Mouse (Mus musculus): Measurements from ENCODE around the gene Palb2. TPM values are rescaled to one million over a fixed set of nuclear protein-coding genes. Genes with fewer than 3 reads are reported as not detected.

The Palb2 gene
- polyA plus RNA-seq (2014; fragmentation: Illumina TruSeq; extraction: RNeasy Lipid Tissue Mini Kit (QIAGEN cat#74804); ENCODE audit: insufficient read depth, low read depth, low replicate concordance) = 0.93 TPM

DNA sequence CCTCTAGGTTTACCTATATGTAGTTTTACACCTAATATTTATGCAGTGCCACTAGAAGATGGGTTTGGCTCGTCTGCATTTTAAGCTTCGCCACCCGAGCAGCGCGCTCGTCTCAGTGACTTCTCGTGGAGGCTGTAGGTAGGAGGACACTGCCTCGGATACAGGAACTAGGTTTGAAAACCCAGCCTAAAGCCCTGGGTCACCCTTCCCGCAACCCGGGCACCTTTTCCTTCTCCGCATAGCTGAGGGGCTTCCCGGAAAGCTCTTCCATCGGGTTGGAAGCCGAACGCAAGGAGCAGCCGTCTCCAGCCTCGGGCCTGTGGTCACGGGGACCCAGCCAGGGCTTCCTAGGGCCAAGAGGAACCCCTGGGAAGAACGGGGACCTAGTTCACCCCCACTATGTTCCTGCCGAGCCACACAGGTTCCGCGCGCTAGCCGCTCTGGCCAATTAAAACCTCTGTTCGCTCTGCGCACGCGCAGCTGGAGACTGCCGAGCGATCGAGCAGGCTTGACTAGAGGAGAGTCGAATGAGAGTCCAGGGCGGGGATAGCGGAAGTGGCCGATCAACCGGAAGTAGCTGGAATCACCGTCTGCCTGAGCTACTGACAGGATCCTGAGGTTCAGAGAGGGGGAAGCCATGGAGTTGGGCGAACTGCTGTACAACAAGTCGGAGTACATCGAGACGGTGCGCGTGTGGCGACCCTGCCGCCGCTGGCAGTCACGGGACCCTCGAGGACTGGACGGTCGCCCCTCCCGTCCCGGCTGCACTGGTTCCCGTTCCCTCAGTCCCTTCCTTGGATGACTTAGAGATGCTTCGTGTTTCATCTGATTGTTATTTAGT is at the start of gene Palb2, which contains the start of gene Dctn5:
TSS of gene Palb2 (minus strand) at position 489 of the 841 bp plus-strand sequence.
TSS of gene Dctn5 (plus strand) at position 545 of the 841 bp plus-strand sequence.

DNA sequence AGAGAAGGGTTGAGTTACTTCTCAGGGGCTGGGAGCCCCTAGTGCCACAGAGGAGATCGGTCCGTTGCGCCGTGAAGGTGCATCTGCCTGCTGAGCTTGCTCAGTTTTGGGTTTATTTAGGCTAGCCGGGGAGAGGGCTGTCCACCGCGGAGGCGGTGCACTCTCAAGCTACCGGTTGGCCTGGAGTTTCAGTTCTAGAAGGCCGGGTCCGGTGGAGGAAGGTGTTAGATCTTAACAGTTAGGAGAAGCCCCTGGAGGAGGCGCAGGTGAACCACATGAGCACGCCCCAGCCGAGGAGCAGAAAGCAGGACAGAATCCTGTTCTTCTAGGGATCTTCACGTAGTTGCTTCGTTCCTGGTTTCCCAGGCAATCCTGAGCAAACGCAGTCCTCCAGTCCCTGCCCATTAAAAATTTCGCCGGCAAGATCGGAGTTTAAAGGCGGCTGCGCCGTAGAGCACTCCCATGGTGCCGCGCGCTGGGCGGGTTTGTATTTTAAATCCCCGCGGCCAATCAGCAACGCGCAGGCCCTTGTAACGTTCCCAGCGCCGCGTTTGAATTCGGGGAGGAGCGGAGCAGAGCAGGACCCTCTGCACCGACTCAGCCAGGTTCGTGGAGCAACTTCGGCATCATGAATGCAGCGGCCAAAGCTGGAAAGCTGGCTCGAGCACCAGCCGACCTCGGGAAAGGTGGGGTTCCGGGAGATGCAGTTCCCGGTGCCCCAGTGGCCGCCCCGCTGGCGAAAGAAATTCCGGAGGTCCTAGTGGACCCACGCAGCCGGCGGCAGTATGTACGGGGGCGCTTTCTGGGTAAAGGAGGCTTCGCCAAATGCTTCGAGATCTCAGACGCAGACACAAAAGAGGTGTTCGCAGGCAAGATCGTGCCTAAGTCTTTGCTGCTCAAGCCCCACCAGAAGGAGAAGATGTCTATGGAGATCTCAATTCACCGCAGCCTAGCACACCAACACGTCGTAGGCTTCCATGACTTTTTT is 26.4 kb upstream of the Palb2 start, which contains the start of gene Plk1:
TSS of gene Plk1 (plus strand) at position 525 of the 988 bp plus-strand sequence.

DNA sequence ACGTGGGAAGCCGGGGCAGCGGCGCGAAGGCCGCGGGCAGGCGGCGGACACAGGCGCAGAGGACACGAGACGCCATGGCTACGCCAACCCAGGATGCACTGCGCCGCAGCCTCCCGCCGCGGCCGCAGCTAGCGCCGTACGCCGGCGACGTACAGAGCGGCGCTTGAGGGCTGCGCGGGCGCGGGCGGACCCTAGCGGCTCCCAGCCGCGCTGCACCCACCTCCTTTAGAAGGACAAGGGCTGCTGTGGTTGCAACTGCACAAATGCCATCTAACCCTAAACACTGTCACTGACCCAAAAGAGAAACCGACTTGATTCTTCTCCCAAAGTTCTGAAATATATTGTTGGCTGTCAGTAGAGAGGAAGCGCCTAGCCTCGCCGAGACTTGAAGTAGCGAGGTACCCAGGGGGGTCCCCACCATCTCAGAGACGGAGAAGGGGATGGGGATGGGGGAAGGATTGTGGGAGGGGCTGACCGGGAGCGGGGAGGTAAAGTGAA is 31.0 kb downstream of the Palb2 start, which contains the start of gene Ndufab1:
TSS of gene Ndufab1 (minus strand) at position 140 of the 498 bp plus-strand sequence.

DNA sequence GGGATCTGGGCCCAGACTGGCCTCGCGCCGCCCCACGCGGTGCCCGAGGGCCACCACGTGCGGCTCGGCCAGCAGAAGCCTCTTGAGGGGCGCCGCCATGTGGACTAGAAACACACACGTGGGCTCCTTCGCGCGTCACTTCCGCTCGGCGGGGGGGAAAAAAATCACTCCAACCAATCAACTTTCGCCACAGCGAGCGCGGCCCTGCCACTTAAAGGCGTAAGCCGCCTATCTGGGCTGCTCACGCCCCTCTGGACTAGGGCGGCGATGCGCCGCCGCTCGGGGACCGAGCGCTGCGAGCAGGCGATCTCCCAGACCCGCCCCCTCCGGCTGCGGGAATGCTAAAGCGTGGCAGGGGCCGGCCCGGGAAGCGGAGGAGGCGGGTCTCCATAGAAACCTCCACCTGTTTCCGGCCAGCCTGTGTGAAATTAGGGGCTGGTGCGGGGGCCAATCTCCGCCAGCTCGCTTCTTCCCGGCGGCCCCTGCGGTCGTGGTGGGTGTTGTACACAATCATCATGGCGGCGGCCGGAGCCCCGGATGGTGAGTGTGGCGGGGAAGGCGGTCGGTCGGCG is 65.8 kb downstream of the Palb2 start, which contains the start of the genes Ubfd1 and Ears2:
TSS of gene Ubfd1 (plus strand) at position 231 of the 572 bp plus-strand sequence.
TSS of gene Ears2 (minus strand) at position 319 of the 572 bp plus-strand sequence.

Other genes with a start within 250 kb of the Palb2 start
- gene Cog7, start 151.3 kb downstream of the Palb2 start, polyA plus RNA-seq (2014; fragmentation: Illumina TruSeq; extraction: RNeasy Lipid Tissue Mini Kit (QIAGEN cat#74804); ENCODE audit: insufficient read depth, low read depth, low replicate concordance) = 15.9 TPM
- 12.0 TPM for gene Gga2, start 111.8 kb downstream of the Palb2 start, polyA plus RNA-seq (2014; fragmentation: Illumina TruSeq; extraction: RNeasy Lipid Tissue Mini Kit (QIAGEN cat#74804); ENCODE audit: insufficient read depth, low read depth, low replicate concordance)
- 11.4 TPM for gene Ubfd1, start 65.8 kb downstream of the Palb2 start, polyA plus RNA-seq (2014; fragmentation: Illumina TruSeq; extraction: RNeasy Lipid Tissue Mini Kit (QIAGEN cat#74804); ENCODE audit: insufficient read depth, low read depth, low replicate concordance)
- 4.4 TPM for gene Ears2, start 65.7 kb downstream of the Palb2 start, polyA plus RNA-seq (2014; fragmentation: Illumina TruSeq; extraction: RNeasy Lipid Tissue Mini Kit (QIAGEN cat#74804); ENCODE audit: insufficient read depth, low read depth, low replicate concordance)
- gene Ndufab1, start 31.1 kb downstream of the Palb2 start, polyA plus RNA-seq (2014; fragmentation: Illumina TruSeq; extraction: RNeasy Lipid Tissue Mini Kit (QIAGEN cat#74804); ENCODE audit: insufficient read depth, low read depth, low replicate concordance) = 201 TPM
- 52.9 TPM for gene Dctn5, start 56 bp upstream of the Palb2 start, polyA plus RNA-seq (2014; fragmentation: Illumina TruSeq; extraction: RNeasy Lipid Tissue Mini Kit (QIAGEN cat#74804); ENCODE audit: insufficient read depth, low read depth, low replicate concordance)
- gene Plk1, start 26.5 kb upstream of the Palb2 start, polyA plus RNA-seq (2014; fragmentation: Illumina TruSeq; extraction: RNeasy Lipid Tissue Mini Kit (QIAGEN cat#74804); ENCODE audit: insufficient read depth, low read depth, low replicate concordance) = 0.77 TPM
- gene Ern2, start 53.2 kb upstream of the Palb2 start, polyA plus RNA-seq (2014; fragmentation: Illumina TruSeq; extraction: RNeasy Lipid Tissue Mini Kit (QIAGEN cat#74804); ENCODE audit: insufficient read depth, low read depth, low replicate concordance) = 0.12 TPM
- 2.6 TPM for gene Chp2, start 86.5 kb upstream of the Palb2 start, polyA plus RNA-seq (2014; fragmentation: Illumina TruSeq; extraction: RNeasy Lipid Tissue Mini Kit (QIAGEN cat#74804); ENCODE audit: insufficient read depth, low read depth, low replicate concordance)
- gene Prkcb, start 155.8 kb upstream of the Palb2 start, polyA plus RNA-seq (2014; fragmentation: Illumina TruSeq; extraction: RNeasy Lipid Tissue Mini Kit (QIAGEN cat#74804); ENCODE audit: insufficient read depth, low read depth, low replicate concordance) = 12.1 TPM